Mouse (Mus musculus): ENCODE data around the gene Hnrnph3. TPM values are rescaled to one million over a fixed set of nuclear protein-coding genes. Genes with fewer than 3 reads are reported as not detected.

Hnrnph3 gene
- polyA plus RNA-seq, 1 experiment from 2014 or later, result 163 TPM

DNA sequence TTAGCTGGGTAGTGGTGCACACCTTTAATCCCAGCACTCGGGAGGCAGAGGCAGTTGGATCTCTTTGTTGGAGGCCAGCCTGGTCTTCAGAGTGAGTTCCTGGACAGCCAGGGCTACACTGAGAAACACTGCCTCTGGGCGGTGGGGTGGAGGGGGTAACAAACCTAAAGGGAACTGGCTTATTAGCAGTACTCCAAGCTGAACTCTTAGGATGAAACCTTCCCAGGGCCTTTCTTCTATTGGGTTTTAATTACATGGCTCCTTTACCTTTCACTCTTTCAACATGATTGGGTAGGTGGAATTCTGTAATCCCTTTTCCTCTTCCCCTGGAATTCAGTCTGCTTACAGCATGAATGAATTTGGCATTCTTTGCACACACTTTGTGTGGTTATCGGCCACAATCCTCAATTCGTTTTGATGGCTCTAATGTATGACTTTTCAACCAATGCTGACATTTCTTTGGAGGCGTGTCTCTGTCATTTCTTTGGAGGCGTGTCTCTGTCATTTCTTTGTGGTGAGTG, 1.5 kb upstream of the Hnrnph3 start:
- Histone ChIP-seq H3K4me2 (replicated peaks; ENCODE audit: low read depth, low read length) (peak overlapping the region; percentile 58; the same call in 1 of the 2 replicates), H3K27me3 (ENCODE audit: control insufficient read depth, insufficient read depth, low read length) (no peaks in the 10 kb centered on the region), H3K4me3 (ENCODE audit: low read depth, low read length) (no peak overlapping the region; the same call in 1 of the 2 replicates), H3K9ac (ENCODE audit: low read depth, low read length) (peak overlapping the region; percentile 75; the same call in 1 of the 2 replicates), H3K4me1 (replicated peaks; ENCODE audit: control insufficient read depth, insufficient read depth, low read length) (no peaks in the 10 kb centered on the region; the same call in 1 of the 2 replicates), H3K9me3 (ENCODE audit: control insufficient read depth, low read length) (no peaks in the 10 kb centered on the region), H3K36me3 (ENCODE audit: control insufficient read depth, insufficient read depth, low read length) (no peaks in the 10 kb centered on the region), H3K27ac (ENCODE audit: low read depth, low read length) (peak overlapping the region; percentile 100)
- ATAC-seq (ENCODE audit: low FRiP score) (no peak), DNase-seq (ENCODE audit: low spot score) (peak; percentile 51)
- 26% methylated on average over 6 of the region's 6 CpGs for WGBS

DNA sequence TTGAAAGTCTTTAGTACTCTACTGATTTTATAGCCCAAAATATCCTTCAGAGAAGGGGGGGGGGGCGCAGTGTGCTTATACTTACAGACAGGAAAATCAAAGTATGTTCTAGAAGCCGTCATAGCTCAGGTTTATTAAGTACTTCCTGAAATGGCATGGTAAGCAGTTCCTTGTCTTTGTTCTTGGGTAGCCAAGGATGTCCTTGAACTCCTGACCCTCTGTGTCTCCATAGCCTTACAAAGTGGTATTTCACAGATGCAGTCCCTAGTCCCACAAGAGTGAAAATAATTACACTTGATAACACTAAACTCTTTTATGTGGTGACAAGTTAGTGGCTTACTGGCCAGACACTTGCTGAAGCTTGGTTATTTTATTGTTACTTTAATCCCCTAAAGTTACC, 999 bp upstream of the Hnrnph3 start:
- H3K9ac ChIP-seq (ENCODE audit: low read depth, low read length), result peak overlapping the region; percentile 75
- ATAC-seq (ENCODE audit: low FRiP score) (no peak), DNase-seq (ENCODE audit: low spot score) (peak; percentile 54)
- H3K4me3 ChIP-seq (ENCODE audit: low read depth, low read length), result peak overlapping the region; percentile 97
- H3K4me2 ChIP-seq (replicated peaks; ENCODE audit: low read depth, low read length), result peak overlapping the region; percentile 58
- no peaks in the 10 kb centered on the region for H3K36me3 ChIP-seq (ENCODE audit: control insufficient read depth, insufficient read depth, low read length)
- H3K9me3 ChIP-seq (ENCODE audit: control insufficient read depth, low read length), result no peaks in the 10 kb centered on the region
- H3K4me1 ChIP-seq (replicated peaks; ENCODE audit: control insufficient read depth, insufficient read depth, low read length), result peaks cover 2% of the 10 kb centered on the region; the same call in 1 of the 2 replicates
- H3K27ac ChIP-seq (ENCODE audit: low read depth, low read length), result peak overlapping the region; percentile 100
- WGBS, result 41% methylated on average over 2 of the region's 2 CpGs
- H3K27me3 ChIP-seq (ENCODE audit: control insufficient read depth, insufficient read depth, low read length), result no peaks in the 10 kb centered on the region

GRCm38 (mm10) chr10:63024580-63024910, 528 bp upstream of the Hnrnph3 start:
- DNase-seq (ENCODE audit: low spot score), result peak; percentile 70
- H3K4me2 ChIP-seq (replicated peaks; ENCODE audit: low read depth, low read length), result peak overlapping the region; percentile 58
- H3K4me3 ChIP-seq (ENCODE audit: low read depth, low read length), result peak overlapping the region; percentile 97
- peak; percentile 39 for ATAC-seq (ENCODE audit: low FRiP score)
- peak overlapping the region; percentile 75 for H3K9ac ChIP-seq (ENCODE audit: low read depth, low read length)
- H3K27me3 ChIP-seq (ENCODE audit: control insufficient read depth, insufficient read depth, low read length), result no peaks in the 10 kb centered on the region
- peak overlapping the region; percentile 100 for H3K27ac ChIP-seq (ENCODE audit: low read depth, low read length)
- H3K36me3 ChIP-seq (ENCODE audit: control insufficient read depth, insufficient read depth, low read length), result no peaks in the 10 kb centered on the region
- H3K9me3 ChIP-seq (ENCODE audit: control insufficient read depth, low read length), result no peaks in the 10 kb centered on the region
- peaks cover 2% of the 10 kb centered on the region; the same call in 1 of the 2 replicates for H3K4me1 ChIP-seq (replicated peaks; ENCODE audit: control insufficient read depth, insufficient read depth, low read length)
- 0% methylated on average over 8 of the region's 8 CpGs for WGBS

DNA sequence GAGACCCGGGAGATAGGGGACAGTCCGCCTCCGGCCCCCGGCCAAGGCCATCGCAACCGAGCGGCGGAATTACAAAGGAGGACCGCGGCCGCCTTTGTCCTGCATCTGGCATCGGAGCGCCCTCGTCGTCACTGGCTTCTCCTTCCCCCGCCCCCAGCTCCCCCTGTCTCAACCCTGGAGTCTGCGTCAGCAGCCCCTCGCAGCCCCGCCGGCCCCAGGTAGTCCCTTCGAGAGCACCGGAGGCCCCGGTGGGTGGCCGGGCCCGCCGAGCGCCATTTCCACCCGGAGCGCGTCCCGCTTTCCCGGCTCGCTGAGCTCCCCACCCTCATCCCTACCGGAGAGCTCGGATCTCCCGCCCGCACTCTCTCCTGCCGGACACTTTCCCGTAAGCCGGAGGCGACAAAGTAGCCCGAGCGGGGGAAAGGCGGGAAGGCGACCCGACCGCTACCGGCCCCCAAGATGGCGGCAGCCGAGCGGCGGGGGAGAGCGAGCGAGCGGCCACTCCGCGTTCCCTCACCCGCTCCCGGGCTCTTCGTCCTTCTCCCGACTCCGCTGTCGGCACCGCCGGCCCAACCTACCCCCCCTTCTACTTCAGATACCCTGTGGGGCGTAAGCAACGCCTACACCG, 782 bp downstream of the Hnrnph3 start:
- peak; percentile 77 for DNase-seq (ENCODE audit: low spot score)
- under 1% methylated on average over 61 of the region's 68 CpGs for WGBS
- Histone ChIP-seq H3K9ac (ENCODE audit: low read depth, low read length) (peak overlapping the region; percentile 100), H3K4me1 (replicated peaks; ENCODE audit: control insufficient read depth, insufficient read depth, low read length) (0 out of 2 replicates have a peak, but pooled peaks cover 2% of the 10 kb centered on the region), H3K4me3 (ENCODE audit: low read depth, low read length) (peak overlapping the region; percentile 97), H3K9me3 (ENCODE audit: control insufficient read depth, low read length) (no peaks in the 10 kb centered on the region), H3K27me3 (ENCODE audit: control insufficient read depth, insufficient read depth, low read length) (no peaks in the 10 kb centered on the region), H3K36me3 (ENCODE audit: control insufficient read depth, insufficient read depth, low read length) (0 out of 2 replicates have a peak, but pooled peaks cover 3% of the 10 kb centered on the region), H3K27ac (ENCODE audit: low read depth, low read length) (peak overlapping the region; percentile 100), H3K4me2 (replicated peaks; ENCODE audit: low read depth, low read length) (peak overlapping the region; percentile 62)
- peak; percentile 31 for ATAC-seq (ENCODE audit: low FRiP score)

DNA sequence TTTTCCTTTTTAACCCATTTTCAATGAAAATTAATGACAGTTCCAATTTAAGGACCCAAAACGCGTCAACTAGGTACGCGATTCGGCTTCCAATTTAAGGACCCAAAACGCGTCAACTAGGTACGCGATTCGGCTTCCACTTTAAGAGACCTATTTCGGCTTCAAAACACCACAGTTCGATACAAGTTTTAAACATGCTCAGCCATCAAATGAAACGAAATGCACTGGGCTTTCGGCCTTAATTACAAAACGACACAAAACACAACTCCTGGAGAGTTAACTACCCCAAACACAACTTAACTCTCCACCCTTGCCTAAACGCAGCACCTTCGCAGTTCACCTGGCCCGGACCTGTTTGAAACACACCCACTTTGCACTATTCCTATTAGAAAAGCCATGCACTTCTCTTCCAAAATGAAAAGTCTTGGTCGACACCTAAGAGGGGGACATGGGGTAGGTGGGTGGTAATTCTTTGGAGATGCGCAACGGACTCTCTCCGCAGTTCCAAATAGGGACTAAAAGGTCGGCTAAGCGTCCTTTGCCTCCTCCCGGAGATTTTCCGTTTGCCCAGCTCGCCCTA, 1.4 kb downstream of the Hnrnph3 start:
- Histone ChIP-seq H3K27me3 (ENCODE audit: control insufficient read depth, insufficient read depth, low read length) (no peaks in the 10 kb centered on the region), H3K4me3 (ENCODE audit: low read depth, low read length) (peak overlapping the region; percentile 97), H3K27ac (ENCODE audit: low read depth, low read length) (peak overlapping the region; percentile 100), H3K4me2 (replicated peaks; ENCODE audit: low read depth, low read length) (peak overlapping the region; percentile 62), H3K9ac (ENCODE audit: low read depth, low read length) (peak overlapping the region; percentile 100), H3K4me1 (replicated peaks; ENCODE audit: control insufficient read depth, insufficient read depth, low read length) (0 out of 2 replicates have a peak, but pooled peaks cover 2% of the 10 kb centered on the region), H3K9me3 (ENCODE audit: control insufficient read depth, low read length) (no peaks in the 10 kb centered on the region), H3K36me3 (ENCODE audit: control insufficient read depth, insufficient read depth, low read length) (0 out of 2 replicates have a peak, but pooled peaks cover 3% of the 10 kb centered on the region)
- under 1% methylated on average over 27 of the region's 27 CpGs for WGBS
- no peak for ATAC-seq (ENCODE audit: low FRiP score)
- no peak for DNase-seq (ENCODE audit: low spot score)

DNA sequence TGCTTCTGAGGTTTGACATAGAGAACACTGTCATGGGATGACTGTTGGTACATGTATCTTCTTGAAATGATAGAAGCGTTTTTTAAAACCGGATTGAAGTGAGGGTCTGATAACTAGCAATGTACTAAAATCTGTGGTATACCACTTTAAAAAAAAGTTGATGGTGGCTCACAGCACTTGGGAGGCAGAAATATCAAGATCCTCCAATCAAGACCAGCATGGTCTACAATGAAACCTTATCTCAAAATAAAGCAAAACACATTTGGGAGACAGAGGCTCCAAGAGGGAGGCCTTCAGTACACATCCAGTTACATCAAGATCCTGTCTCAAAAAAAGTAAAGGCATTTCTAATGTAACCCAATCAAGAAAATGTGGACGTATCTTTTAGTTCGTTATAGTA, 2.3 kb downstream of the Hnrnph3 start:
- H3K9ac ChIP-seq (ENCODE audit: low read depth, low read length), result peak overlapping the region; percentile 100
- peak overlapping the region; percentile 97 for H3K4me3 ChIP-seq (ENCODE audit: low read depth, low read length)
- no peaks in the 10 kb centered on the region for H3K27me3 ChIP-seq (ENCODE audit: control insufficient read depth, insufficient read depth, low read length)
- H3K4me2 ChIP-seq (replicated peaks; ENCODE audit: low read depth, low read length), result peak overlapping the region; percentile 62
- WGBS, result 62% methylated on average over 4 of the region's 4 CpGs
- DNase-seq (ENCODE audit: low spot score) (no peak), ATAC-seq (ENCODE audit: low FRiP score) (no peak)
- 0 out of 2 replicates have a peak, but pooled peaks cover 3% of the 10 kb centered on the region for H3K36me3 ChIP-seq (ENCODE audit: control insufficient read depth, insufficient read depth, low read length)
- no peaks in the 10 kb centered on the region for H3K9me3 ChIP-seq (ENCODE audit: control insufficient read depth, low read length)
- H3K27ac ChIP-seq (ENCODE audit: low read depth, low read length), result no peak overlapping the region
- 0 out of 2 replicates have a peak, but pooled peaks cover 2% of the 10 kb centered on the region for H3K4me1 ChIP-seq (replicated peaks; ENCODE audit: control insufficient read depth, insufficient read depth, low read length)

- no peak for ATAC-seq (ENCODE audit: low FRiP score)
- 92% methylated on average over 6 of the region's 6 CpGs for WGBS
- Histone ChIP-seq H3K9ac (ENCODE audit: low read depth, low read length) (no peak overlapping the region), H3K4me2 (replicated peaks; ENCODE audit: low read depth, low read length) (no peak overlapping the region), H3K9me3 (ENCODE audit: control insufficient read depth, low read length) (no peaks in the 10 kb centered on the region), H3K4me3 (ENCODE audit: low read depth, low read length) (no peak overlapping the region), H3K27ac (ENCODE audit: low read depth, low read length) (no peak overlapping the region), H3K36me3 (ENCODE audit: control insufficient read depth, insufficient read depth, low read length) (peaks cover 8% of the 10 kb centered on the region), H3K4me1 (replicated peaks; ENCODE audit: control insufficient read depth, insufficient read depth, low read length) (0 out of 2 replicates have a peak, but pooled peaks cover 2% of the 10 kb centered on the region), H3K27me3 (ENCODE audit: control insufficient read depth, insufficient read depth, low read length) (no peaks in the 10 kb centered on the region)
- DNase-seq (ENCODE audit: low spot score), result no peak
Measured at GRCm38 (mm10) chr10:63019304-63019703, 4.7 kb downstream of the Hnrnph3 start.

DNA sequence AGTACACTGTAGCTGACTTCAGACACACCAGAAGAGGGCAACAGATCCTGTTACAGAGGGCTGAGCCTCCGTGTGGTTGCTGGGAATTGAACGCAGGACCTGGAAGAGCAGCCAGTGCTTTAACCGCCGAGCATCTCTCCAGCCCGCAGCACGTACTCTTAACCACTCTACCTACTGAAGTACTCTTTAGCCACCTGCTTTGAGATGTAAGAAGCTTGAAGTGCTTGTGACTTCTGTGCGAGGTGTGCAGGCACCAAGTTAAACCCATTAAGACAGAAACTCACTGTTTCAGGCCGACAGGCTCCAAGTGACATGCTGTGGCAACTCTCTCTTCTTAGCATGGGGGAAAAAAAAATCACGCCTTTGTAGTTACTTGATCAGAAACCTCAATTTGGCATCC, 9.8 kb downstream of the Hnrnph3 start:
- Histone ChIP-seq H3K36me3 (ENCODE audit: control insufficient read depth, insufficient read depth, low read length) (peaks cover 16% of the 10 kb centered on the region), H3K27ac (ENCODE audit: low read depth, low read length) (no peak overlapping the region), H3K9ac (ENCODE audit: low read depth, low read length) (no peak overlapping the region), H3K9me3 (ENCODE audit: control insufficient read depth, low read length) (no peaks in the 10 kb centered on the region), H3K4me1 (replicated peaks; ENCODE audit: control insufficient read depth, insufficient read depth, low read length) (no peaks in the 10 kb centered on the region), H3K4me2 (replicated peaks; ENCODE audit: low read depth, low read length) (no peak overlapping the region), H3K27me3 (ENCODE audit: control insufficient read depth, insufficient read depth, low read length) (no peaks in the 10 kb centered on the region), H3K4me3 (ENCODE audit: low read depth, low read length) (no peak overlapping the region)
- no peak for ATAC-seq (ENCODE audit: low FRiP score)
- DNase-seq (ENCODE audit: low spot score), result no peak
- WGBS, result 90% methylated on average over 9 of the region's 9 CpGs

Measured in hindbrain, embryonic 11.5 days (tissue).